Mouse (Mus musculus) stomach, postnatal 0 days (tissue): ENCODE data around the gene Acp6. TPM values are rescaled to one million over a fixed set of nuclear protein-coding genes. Genes with fewer than 3 reads are reported as not detected.
A peak's percentile ranks its signal among the peaks of the same experiment; 100 is the strongest.

Experiments
- ATAC-seq: fragments of 200-750 bp; cut with Nextera tagmentation; 2 replicates; pipeline ENCODE4 v1.8.0; 2017; ENCODE audit not compliant: low FRiP score, low TSS enrichment
- DNase-seq: peaks from one replicate; pipeline ENCODE4 v3.0.0-alpha.2; 2016; ENCODE audit warnings: low spot score
- H3K27ac ChIP-seq: fragments of 300-500 bp; sonication (generic); replicated peaks from 2 replicates; pipeline ENCODE4 v1.5.1; 2014; ENCODE audit warnings: mild to moderate bottlenecking, control low read depth
- H3K27me3 ChIP-seq: fragments of 300-500 bp; sonication (generic); 2 replicates; pipeline ENCODE4 v1.6.1; 2014; ENCODE audit warnings: low read length; ENCODE audit not compliant: control insufficient read depth, insufficient read depth
- H3K36me3 ChIP-seq: fragments of 300-500 bp; sonication (generic); 2 replicates; pipeline ENCODE4 v1.6.1; 2014; ENCODE audit warnings: low read length, mixed read lengths; ENCODE audit not compliant: control insufficient read depth, insufficient read depth
- H3K4me1 ChIP-seq: fragments of 300-500 bp; sonication (generic); replicated peaks from 2 replicates; pipeline ENCODE4 v1.6.1; 2014; ENCODE audit warnings: antibody characterized with exemption; ENCODE audit not compliant: control insufficient read depth, insufficient read depth
- H3K4me2 ChIP-seq: fragments of 300-500 bp; sonication (generic); replicated peaks from 2 replicates; pipeline ENCODE4 v1.6.1; 2014; ENCODE audit warnings: low read depth, mild to moderate bottlenecking, control low read depth, moderate library complexity
- H3K4me3 ChIP-seq: fragments of 300-500 bp; sonication (generic); 2 replicates; pipeline ENCODE4 v1.5.1; 2014; ENCODE audit warnings: low read depth, low read length, control low read depth
- H3K9ac ChIP-seq: fragments of 300-500 bp; sonication (generic); 2 replicates; pipeline ENCODE4 v1.6.1; 2014; ENCODE audit warnings: mild to moderate bottlenecking, low read length, control low read depth, mixed read lengths
- H3K9me3 ChIP-seq: fragments of 300-500 bp; sonication (generic); 2 replicates; pipeline ENCODE4 v1.6.1; 2016; ENCODE audit warnings: low read length; ENCODE audit not compliant: control insufficient read depth
- CTCF ChIP-seq: IDR thresholded peaks from 2 replicates; pipeline ENCODE4 v1.5.1; 2016; ENCODE audit warnings: antibody characterized with exemption, low read depth, mild to moderate bottlenecking, moderate library complexity
- EP300 ChIP-seq: optimal IDR thresholded peaks from 2 replicates; pipeline ENCODE3; 2016; ENCODE audit warnings: antibody characterized with exemption
- WGBS: fragments of 180-500 bp; shearing (Covaris S2); extraction: QIAGEN DNeasy Blood & Tissue Kit; methylation state at CpG from one replicate; pipeline ENCODE4 v1.1.7; 2014; 5-methylcytosine and 5-hydroxymethylcytosine counted together
- polyA plus RNA-seq: library from polyadenylated mRNA; unstranded; fragments of >200 nt; fragmentation: Nextera tagmentation; extraction: Ambion mirVana; gene quantifications from 2 replicates; pipeline ENCODE4 v1.2.1, GENCODE M21; 2015

Acp6 gene
- polyA plus RNA-seq, 1 experiment from 2014 or later = 25.1 TPM

DNA sequence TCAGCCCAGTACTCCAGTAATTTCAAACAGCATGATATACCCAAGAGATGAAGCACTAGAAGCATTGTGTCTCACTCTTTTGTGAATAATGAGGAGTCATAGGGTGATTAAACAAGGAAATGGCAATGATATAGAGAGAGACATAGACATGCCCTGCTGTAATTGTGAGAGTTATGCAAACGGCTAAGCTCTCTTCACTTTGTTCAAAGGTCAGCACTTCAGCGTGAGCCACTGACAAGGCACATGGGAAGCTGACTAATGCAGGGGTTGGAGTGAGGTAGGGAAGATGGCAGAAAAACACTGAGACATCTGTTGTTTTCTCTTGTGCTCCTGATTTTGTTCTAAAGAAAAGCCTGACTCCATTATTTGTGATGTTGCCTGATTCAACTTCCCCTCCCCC is 7.5 kb upstream of the Acp6 start:
- Histone ChIP-seq H3K27ac (no peak overlapping the region), H3K4me3 (no peak overlapping the region), H3K4me1 (no peaks in the 10 kb centered on the region), H3K9me3 (no peaks in the 10 kb centered on the region), H3K36me3 (no peaks in the 10 kb centered on the region), H3K9ac (no peak overlapping the region), H3K4me2 (no peak overlapping the region), H3K27me3 (no peaks in the 10 kb centered on the region)
- peak; percentile 53; the same call in 1 of the 2 replicates for ATAC-seq
- no peak for TF ChIP-seq EP300
- TF ChIP-seq CTCF = no peak
- WGBS = 40% methylated on average over 2 of the region's 2 CpGs
- no peak for DNase-seq

DNA sequence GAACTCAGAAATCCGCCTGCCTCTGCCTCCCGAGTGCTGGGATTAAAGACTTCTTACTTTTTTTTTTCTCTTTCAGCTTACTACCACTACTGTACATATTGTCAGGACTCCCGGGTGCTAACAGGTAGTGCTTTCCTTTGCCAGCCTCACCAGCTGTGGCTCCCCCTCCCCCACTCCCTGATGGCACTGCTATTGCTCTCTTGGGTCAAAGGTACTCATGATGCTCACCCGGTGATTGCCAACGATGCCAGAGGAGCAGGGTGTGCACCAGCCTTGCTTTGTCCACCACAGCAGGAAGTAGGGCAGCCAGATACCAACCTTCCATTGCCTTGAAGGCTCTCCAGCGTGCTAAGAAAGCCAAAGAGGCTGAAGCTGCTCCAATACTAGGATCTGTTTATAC is 2.1 kb upstream of the Acp6 start:
- Histone ChIP-seq H3K27ac (no peak overlapping the region), H3K4me3 (no peak overlapping the region), H3K9me3 (no peaks in the 10 kb centered on the region), H3K4me2 (no peak overlapping the region), H3K9ac (no peak overlapping the region), H3K4me1 (no peaks in the 10 kb centered on the region), H3K27me3 (no peaks in the 10 kb centered on the region), H3K36me3 (no peaks in the 10 kb centered on the region)
- DNase-seq (no peak), ATAC-seq (no peak)
- TF ChIP-seq CTCF (no peak), EP300 (no peak)
- 90% methylated on average over 6 of the region's 6 CpGs for WGBS

DNA sequence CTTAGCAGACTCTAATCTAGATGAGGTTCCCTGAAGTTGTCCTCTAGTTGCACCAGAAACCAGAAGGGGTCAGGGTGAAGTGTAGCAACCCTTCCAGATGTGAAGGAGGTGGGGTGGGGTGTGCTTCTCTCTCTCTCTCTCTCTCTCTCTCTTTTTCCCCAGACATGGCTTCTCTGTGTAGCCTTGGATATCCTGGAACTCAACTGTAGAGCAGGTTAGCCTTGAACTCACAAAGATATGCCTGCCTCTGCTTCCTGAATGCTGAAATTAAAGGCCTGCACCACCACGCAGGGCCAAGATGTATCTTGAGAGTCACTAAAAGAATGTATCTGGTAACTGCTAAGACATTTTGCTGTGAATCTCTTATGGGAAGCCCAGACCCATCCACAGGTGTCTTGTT is 1.3 kb upstream of the Acp6 start:
- 96% methylated on average over 1 of the region's 1 CpGs for WGBS
- H3K27me3 ChIP-seq = no peaks in the 10 kb centered on the region
- no peak for DNase-seq

DNA sequence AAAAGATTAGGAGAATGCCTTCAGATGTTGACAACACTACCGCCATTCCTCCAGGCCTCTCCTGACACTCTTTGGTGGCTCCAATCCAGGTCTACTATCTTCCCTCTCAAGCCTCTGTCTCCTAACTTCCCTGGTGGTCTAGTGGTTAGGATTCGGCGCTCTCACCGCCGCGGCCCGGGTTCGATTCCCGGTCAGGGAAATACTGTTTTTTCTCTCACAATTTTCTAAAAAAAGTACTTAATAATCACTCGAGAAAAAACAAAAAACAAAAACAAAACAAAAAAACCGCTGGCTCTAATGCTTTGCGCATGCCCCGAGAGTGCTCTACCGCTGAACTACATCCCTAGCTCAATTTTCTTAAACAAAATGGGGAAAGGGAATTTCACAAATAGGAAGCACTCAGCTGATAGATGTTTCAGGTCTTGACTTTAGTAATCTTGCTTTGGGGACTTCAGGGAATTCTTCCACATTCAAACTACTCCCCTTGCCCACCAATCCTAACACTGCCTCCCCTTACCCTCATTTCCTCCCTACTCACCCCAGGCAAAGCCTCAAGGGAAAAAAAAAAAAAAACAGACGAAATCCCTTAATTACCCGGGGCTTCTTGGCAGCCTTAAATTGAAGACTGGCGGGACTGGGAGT is 498 bp upstream of the Acp6 start:
- Histone ChIP-seq H3K27me3 (no peaks in the 10 kb centered on the region), H3K9me3 (no peaks in the 10 kb centered on the region), H3K27ac (peak overlapping the region; percentile 49), H3K4me2 (peak overlapping the region; percentile 89), H3K4me1 (no peaks in the 10 kb centered on the region), H3K9ac (peak overlapping the region; percentile 71; the same call in 1 of the 2 replicates), H3K36me3 (no peaks in the 10 kb centered on the region), H3K4me3 (peak overlapping the region; percentile 73)
- DNase-seq (peak; percentile 69), ATAC-seq (peak; percentile 55; the same call in 1 of the 2 replicates)
- WGBS = 2% methylated on average over 17 of the region's 17 CpGs
- TF ChIP-seq EP300 (no peak), CTCF (no peak)

More for the DNA sequence above, 1.3 kb upstream of the Acp6 start:
- no peaks in the 10 kb centered on the region for H3K9me3 ChIP-seq
- H3K36me3 ChIP-seq = no peaks in the 10 kb centered on the region
- no peak for ATAC-seq
- no peak overlapping the region for H3K4me2 ChIP-seq
- TF ChIP-seq EP300 (no peak), CTCF (no peak)
- no peak overlapping the region for H3K4me3 ChIP-seq
- no peak overlapping the region for H3K9ac ChIP-seq
- H3K27ac ChIP-seq = no peak overlapping the region
- no peaks in the 10 kb centered on the region for H3K4me1 ChIP-seq

DNA sequence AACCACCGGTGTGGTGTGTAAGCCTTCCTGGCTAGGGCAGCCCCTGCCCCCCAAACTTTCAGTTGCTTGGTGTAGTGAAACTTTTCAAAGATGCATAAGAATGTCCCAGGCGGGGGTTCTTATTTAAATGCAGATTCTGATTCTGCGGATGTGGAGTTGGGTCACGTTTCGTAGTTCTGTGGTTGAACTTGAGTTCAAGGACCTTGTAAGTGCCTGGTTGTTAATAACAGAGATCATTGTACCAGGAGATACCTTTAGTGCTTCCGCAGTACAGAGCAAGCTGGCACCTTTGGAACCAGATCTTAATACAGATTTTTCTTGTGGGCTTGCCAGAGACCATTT is 903 bp downstream of the Acp6 start:
- Histone ChIP-seq H3K27me3 (no peaks in the 10 kb centered on the region), H3K4me1 (no peaks in the 10 kb centered on the region), H3K9ac (peak overlapping the region; percentile 71), H3K4me3 (peak overlapping the region; percentile 73), H3K27ac (peak overlapping the region; percentile 77), H3K9me3 (no peaks in the 10 kb centered on the region), H3K4me2 (peak overlapping the region; percentile 89), H3K36me3 (no peaks in the 10 kb centered on the region)
- TF ChIP-seq CTCF (no peak), EP300 (no peak)
- ATAC-seq = no peak
- 21% methylated on average over 6 of the region's 6 CpGs for WGBS
- no peak for DNase-seq

DNA sequence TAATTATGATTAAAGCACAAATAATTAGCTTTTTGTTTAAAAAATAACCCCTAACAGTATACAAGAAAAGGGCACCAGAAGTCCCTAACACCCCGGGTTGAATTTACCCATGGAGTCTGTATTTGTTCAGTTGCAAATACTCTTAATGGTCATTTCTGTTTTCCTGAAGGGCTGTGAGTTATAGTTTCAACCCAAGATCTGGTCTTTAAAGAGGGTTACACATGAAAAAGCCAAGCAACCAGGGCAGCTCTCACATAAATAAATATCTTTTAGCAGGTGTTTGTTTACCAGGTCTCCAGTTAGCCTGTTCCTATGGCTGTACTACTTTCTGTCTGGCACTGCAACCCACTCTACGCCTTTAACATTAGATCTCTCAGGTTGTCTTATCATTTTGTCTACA is 1.4 kb downstream of the Acp6 start:
- no peaks in the 10 kb centered on the region for H3K27me3 ChIP-seq
- 70% methylated on average over 2 of the region's 2 CpGs for whole genome bisulfite sequencing
- no peak for ATAC-seq
- H3K4me1 ChIP-seq = no peaks in the 10 kb centered on the region
- TF ChIP-seq CTCF = no peak
- no peak for TF ChIP-seq EP300
- H3K36me3 ChIP-seq = no peaks in the 10 kb centered on the region
- H3K4me3 ChIP-seq = 0 out of 2 replicates have a peak overlapping the region, but pooled peaks have one; percentile 73
- peak overlapping the region; percentile 89 for H3K4me2 ChIP-seq
- no peak overlapping the region for H3K9ac ChIP-seq
- no peak for DNase-seq
- H3K9me3 ChIP-seq = no peaks in the 10 kb centered on the region
- H3K27ac ChIP-seq = no peak overlapping the region
